Mouse (Mus musculus) intestine, embryonic 16.5 days (tissue): ENCODE measurements at regions not wholly inside any gene's neighbourhood (a gene's known extent, or its start where the extent isn't known, plus 50 kb on each side); places are given as distances from the start of the nearest gene placed in this dataset.

ENCODE experiments used
- ATAC-seq: fragments of 200-750 bp; cut with Nextera tagmentation; 2 replicates; pipeline ENCODE4 v1.8.0; 2017; ENCODE audit warnings: moderate TSS enrichment, moderate library complexity
- H3K27ac ChIP-seq: fragments of 300-500 bp; sonication (generic); 2 replicates; pipeline ENCODE4 v1.5.1; 2014; ENCODE audit warnings: mild to moderate bottlenecking, low read length
- H3K27me3 ChIP-seq: fragments of 300-500 bp; sonication (generic); replicated peaks from 2 replicates; pipeline ENCODE4 v1.6.1; 2014; ENCODE audit warnings: low read length, control low read depth, mixed read lengths; ENCODE audit not compliant: control insufficient read depth, insufficient read depth
- H3K36me3 ChIP-seq: fragments of 300-500 bp; sonication (generic); 2 replicates; pipeline ENCODE4 v1.6.1; 2014; ENCODE audit warnings: low read length, control low read depth; ENCODE audit not compliant: control insufficient read depth, insufficient read depth
- H3K4me1 ChIP-seq: fragments of 300-500 bp; sonication (generic); 2 replicates; pipeline ENCODE4 v1.6.1; 2014; ENCODE audit warnings: low read length, control low read depth, mixed read lengths; ENCODE audit not compliant: control insufficient read depth, insufficient read depth
- H3K4me2 ChIP-seq: fragments of 300-500 bp; sonication (generic); 2 replicates; pipeline ENCODE4 v1.6.1; 2014; ENCODE audit warnings: low read depth, low read length, control low read depth
- H3K4me3 ChIP-seq: fragments of 300-500 bp; sonication (generic); 2 replicates; pipeline ENCODE4 v1.5.1; 2014; ENCODE audit warnings: mild to moderate bottlenecking, low read length
- H3K9ac ChIP-seq: fragments of 300-500 bp; sonication (generic); 2 replicates; pipeline ENCODE4 v1.6.1; 2014; ENCODE audit warnings: low read depth, low read length
- H3K9me3 ChIP-seq: fragments of 300-500 bp; sonication (generic); 2 replicates; pipeline ENCODE4 v1.6.1; 2016; ENCODE audit warnings: low read length, control low read depth; ENCODE audit not compliant: control insufficient read depth
- WGBS: fragments of 180-500 bp; shearing (Covaris S2); extraction: QIAGEN DNeasy Blood & Tissue Kit; methylation state at CpG from one replicate; pipeline ENCODE4 v1.1.7; 2014; 5-methylcytosine and 5-hydroxymethylcytosine counted together

GRCm38 (mm10) chr10:56486584-56486983 is 109.5 kb downstream of the Gja1 start:
- 36% methylated on average over 6 of the region's 6 CpGs for WGBS
- Histone ChIP-seq H3K4me2 (no peak overlapping the region), H3K4me3 (no peak overlapping the region), H3K4me1 (no peaks in the 10 kb centered on the region), H3K27ac (no peak overlapping the region), H3K36me3 (no peaks in the 10 kb centered on the region), H3K9ac (no peak overlapping the region), H3K27me3 (no peaks in the 10 kb centered on the region), H3K9me3 (no peaks in the 10 kb centered on the region)
- ATAC-seq = 0 out of 2 replicates have a peak, but pooled peaks have one; percentile 33

- H3K9ac ChIP-seq = no peak overlapping the region
- H3K4me2 ChIP-seq = no peak overlapping the region
- no peak overlapping the region for H3K4me3 ChIP-seq
- H3K4me1 ChIP-seq = no peaks in the 10 kb centered on the region
- no peaks in the 10 kb centered on the region for H3K27me3 ChIP-seq
- H3K9me3 ChIP-seq = no peaks in the 10 kb centered on the region
- ATAC-seq = no peak
- no peak overlapping the region for H3K27ac ChIP-seq
- WGBS = 66% methylated on average over 1 of the region's 1 CpGs
- H3K36me3 ChIP-seq = no peaks in the 10 kb centered on the region
Observed at GRCm38 (mm10) chr10:56493461-56493860, 116.3 kb downstream of the Gja1 start.

- H3K27me3 ChIP-seq = no peaks in the 10 kb centered on the region
- H3K4me3 ChIP-seq = no peak overlapping the region
- H3K4me2 ChIP-seq = no peak overlapping the region
- WGBS = 89% methylated on average over 4 of the region's 4 CpGs
- H3K27ac ChIP-seq = no peak overlapping the region
- no peaks in the 10 kb centered on the region for H3K9me3 ChIP-seq
- no peaks in the 10 kb centered on the region for H3K4me1 ChIP-seq
- H3K36me3 ChIP-seq = no peaks in the 10 kb centered on the region
- ATAC-seq = no peak
- no peak overlapping the region for H3K9ac ChIP-seq
Observed at GRCm38 (mm10) chr10:56495352-56495751, 118.2 kb downstream of the Gja1 start.

GRCm38 (mm10) chr10:56519041-56519440 is 141.9 kb downstream of the Gja1 start:
- no peaks in the 10 kb centered on the region for H3K27me3 ChIP-seq
- H3K4me1 ChIP-seq = no peaks in the 10 kb centered on the region
- WGBS = 85% methylated on average over 1 of the region's 1 CpGs
- H3K9ac ChIP-seq = no peak overlapping the region
- no peaks in the 10 kb centered on the region for H3K9me3 ChIP-seq
- no peak overlapping the region for H3K4me3 ChIP-seq
- H3K36me3 ChIP-seq = no peaks in the 10 kb centered on the region
- ATAC-seq = no peak
- H3K4me2 ChIP-seq = no peak overlapping the region
- H3K27ac ChIP-seq = no peak overlapping the region

- ATAC-seq = no peak
- H3K36me3 ChIP-seq = no peaks in the 10 kb centered on the region
- 82% methylated on average over 2 of the region's 2 CpGs for WGBS
Observed at GRCm38 (mm10) chr10:56525791-56526190, 148.7 kb downstream of the Gja1 start.

GRCm38 (mm10) chr10:56537091-56537490 is 160.0 kb downstream of the Gja1 start:
- Histone ChIP-seq H3K9ac (no peak overlapping the region), H3K36me3 (no peaks in the 10 kb centered on the region), H3K9me3 (no peaks in the 10 kb centered on the region), H3K4me2 (no peak overlapping the region), H3K4me1 (no peaks in the 10 kb centered on the region), H3K4me3 (no peak overlapping the region), H3K27me3 (no peaks in the 10 kb centered on the region), H3K27ac (no peak overlapping the region)
- WGBS = 40% methylated on average over 4 of the region's 4 CpGs
- no peak for ATAC-seq

More at GRCm38 (mm10) chr10:56525791-56526190, 148.7 kb downstream of the Gja1 start:
- Histone ChIP-seq H3K9me3 (no peaks in the 10 kb centered on the region), H3K27me3 (no peaks in the 10 kb centered on the region), H3K4me2 (no peak overlapping the region), H3K9ac (no peak overlapping the region), H3K4me1 (no peaks in the 10 kb centered on the region), H3K27ac (no peak overlapping the region), H3K4me3 (no peak overlapping the region)

GRCm38 (mm10) chr10:56539827-56540511 is 162.8 kb downstream of the Gja1 start:
- no peak for ATAC-seq
- H3K9me3 ChIP-seq = no peaks in the 10 kb centered on the region
- no peak overlapping the region for H3K4me3 ChIP-seq
- no peaks in the 10 kb centered on the region for H3K36me3 ChIP-seq
- 82% methylated on average over 5 of the region's 5 CpGs for WGBS
- H3K27me3 ChIP-seq = no peaks in the 10 kb centered on the region
- no peak overlapping the region for H3K9ac ChIP-seq
- H3K4me1 ChIP-seq = no peaks in the 10 kb centered on the region
- no peak overlapping the region for H3K27ac ChIP-seq
- no peak overlapping the region for H3K4me2 ChIP-seq

- Histone ChIP-seq H3K27ac (no peak overlapping the region), H3K36me3 (no peaks in the 10 kb centered on the region), H3K9me3 (no peaks in the 10 kb centered on the region), H3K4me3 (no peak overlapping the region), H3K27me3 (no peaks in the 10 kb centered on the region), H3K4me2 (no peak overlapping the region), H3K4me1 (no peaks in the 10 kb centered on the region), H3K9ac (no peak overlapping the region)
- ATAC-seq = no peak
- WGBS = 77% methylated on average over 3 of the region's 3 CpGs
Observed at GRCm38 (mm10) chr10:56542106-56542505, 165.0 kb downstream of the Gja1 start.

- Histone ChIP-seq H3K27me3 (no peaks in the 10 kb centered on the region), H3K36me3 (no peaks in the 10 kb centered on the region), H3K9me3 (no peaks in the 10 kb centered on the region), H3K9ac (no peak overlapping the region), H3K4me3 (no peak overlapping the region), H3K4me2 (no peak overlapping the region), H3K4me1 (no peaks in the 10 kb centered on the region), H3K27ac (no peak overlapping the region)
- no peak for ATAC-seq
- 38% methylated on average over 3 of the region's 3 CpGs for WGBS
Observed at GRCm38 (mm10) chr10:56545989-56546388, 168.9 kb downstream of the Gja1 start.

- Histone ChIP-seq H3K9ac (no peak overlapping the region), H3K4me1 (no peaks in the 10 kb centered on the region), H3K4me3 (no peak overlapping the region), H3K27me3 (no peaks in the 10 kb centered on the region), H3K4me2 (no peak overlapping the region), H3K36me3 (no peaks in the 10 kb centered on the region), H3K27ac (no peak overlapping the region), H3K9me3 (no peaks in the 10 kb centered on the region)
- no peak for ATAC-seq
- 64% methylated on average over 2 of the region's 2 CpGs for whole genome bisulfite sequencing
Observed at GRCm38 (mm10) chr10:56546824-56547223, 169.7 kb downstream of the Gja1 start.
